Mouse (Mus musculus): ENCODE measurements around the gene Scarf2. TPM values are rescaled to one million over a fixed set of nuclear protein-coding genes. Genes with fewer than 3 reads are reported as not detected.

The Scarf2 gene
- polyA plus RNA-seq (2015; fragmentation: Nextera tagmentation; extraction: Ambion mirVana): 25.0 and 32.4 TPM in 2 replicates

- Histone ChIP-seq H3K9ac (peak within 1 kb of the TSS; percentile 92), H3K9me3 (no peaks in the 10 kb centered on the region), H3K36me3 (peaks cover 15% of the 10 kb centered on the region), H3K4me2 (peak within 1 kb of the TSS; percentile 62), H3K27ac (peak within 1 kb of the TSS; percentile 98), H3K4me1 (peaks cover 64% of the 10 kb centered on the region), H3K4me3 (peak within 1 kb of the TSS; percentile 70), H3K27me3 (peaks cover 7% of the 10 kb centered on the region)
- peak; percentile 76 for ATAC-seq (ENCODE audit: insufficient number of reproducible peaks, low FRiP score, low TSS enrichment, low read depth)
- under 1% methylated on average over 70 of the region's 81 CpGs for WGBS
Measured at GRCm38 (mm10) chr16:17796971-17797811, at the start of gene Scarf2. Gene Scarf2 (plus strand): TSS chr16:17797282.

GRCm38 (mm10) chr16:17753001-17753400 is 44.1 kb upstream of the Scarf2 start:
- H3K4me2 ChIP-seq: no peak overlapping the region
- H3K4me1 ChIP-seq: peaks cover 4% of the 10 kb centered on the region; the same call in 1 of the 2 replicates
- no peaks in the 10 kb centered on the region for H3K36me3 ChIP-seq
- no peaks in the 10 kb centered on the region for H3K27me3 ChIP-seq
- 21% methylated on average over 3 of the region's 3 CpGs for WGBS
- H3K9me3 ChIP-seq: no peaks in the 10 kb centered on the region
- no peak overlapping the region for H3K4me3 ChIP-seq
- no peak overlapping the region for H3K9ac ChIP-seq
- no peak overlapping the region for H3K27ac ChIP-seq
- ATAC-seq (ENCODE audit: insufficient number of reproducible peaks, low FRiP score, low TSS enrichment, low read depth): no peak

- no peak overlapping the region for H3K4me2 ChIP-seq
- H3K4me1 ChIP-seq: peaks cover 4% of the 10 kb centered on the region; the same call in 1 of the 2 replicates
- no peak overlapping the region for H3K4me3 ChIP-seq
- no peaks in the 10 kb centered on the region for H3K27me3 ChIP-seq
- H3K9ac ChIP-seq: no peak overlapping the region
- no peak for ATAC-seq (ENCODE audit: insufficient number of reproducible peaks, low FRiP score, low TSS enrichment, low read depth)
- peak overlapping the region; percentile 47; the same call in 1 of the 2 replicates for H3K27ac ChIP-seq
- WGBS: 37% methylated on average over 1 of the region's 1 CpGs
- H3K9me3 ChIP-seq: no peaks in the 10 kb centered on the region
- H3K36me3 ChIP-seq: no peaks in the 10 kb centered on the region
Measured at GRCm38 (mm10) chr16:17753686-17754085, 43.4 kb upstream of the Scarf2 start.

- 89% methylated on average over 1 of the region's 1 CpGs for WGBS
- H3K4me2 ChIP-seq: no peak overlapping the region
- no peak overlapping the region for H3K9ac ChIP-seq
- H3K4me1 ChIP-seq: peaks cover 34% of the 10 kb centered on the region
- no peaks in the 10 kb centered on the region for H3K9me3 ChIP-seq
- no peak overlapping the region for H3K27ac ChIP-seq
- H3K4me3 ChIP-seq: no peak overlapping the region
- ATAC-seq (ENCODE audit: insufficient number of reproducible peaks, low FRiP score, low TSS enrichment, low read depth): no peak
- H3K27me3 ChIP-seq: no peaks in the 10 kb centered on the region
- H3K36me3 ChIP-seq: no peaks in the 10 kb centered on the region; the same call in 1 of the 2 replicates
Measured at GRCm38 (mm10) chr16:17757756-17758155, 39.3 kb upstream of the Scarf2 start.

- no peaks in the 10 kb centered on the region for H3K27me3 ChIP-seq
- H3K36me3 ChIP-seq: peaks cover under 1% of the 10 kb centered on the region; the same call in 1 of the 2 replicates
- 0 out of 2 replicates have a peak, but pooled peaks have one; percentile 9 for ATAC-seq (ENCODE audit: insufficient number of reproducible peaks, low FRiP score, low TSS enrichment, low read depth)
- peak overlapping the region; percentile 75 for H3K4me3 ChIP-seq
- H3K4me1 ChIP-seq: peaks cover 31% of the 10 kb centered on the region
- H3K9me3 ChIP-seq: no peaks in the 10 kb centered on the region
- peak overlapping the region; percentile 75 for H3K4me2 ChIP-seq
- H3K27ac ChIP-seq: peak overlapping the region; percentile 84
- peak overlapping the region; percentile 85 for H3K9ac ChIP-seq
- WGBS: 47% methylated on average over 9 of the region's 9 CpGs
Measured at GRCm38 (mm10) chr16:17758902-17759301, 38.2 kb upstream of the Scarf2 start.

- H3K9me3 ChIP-seq: no peaks in the 10 kb centered on the region
- peak within 1 kb of the TSS; percentile 75 for H3K4me2 ChIP-seq
- peak within 1 kb of the TSS; percentile 85 for H3K9ac ChIP-seq
- H3K4me3 ChIP-seq: peak within 1 kb of the TSS; percentile 75
- no peaks in the 10 kb centered on the region for H3K27me3 ChIP-seq
- peaks cover 5% of the 10 kb centered on the region for H3K36me3 ChIP-seq
- peak within 1 kb of the TSS; percentile 84 for H3K27ac ChIP-seq
- H3K4me1 ChIP-seq: peaks cover 35% of the 10 kb centered on the region
- 1% methylated on average over 28 of the region's 28 CpGs for WGBS
- peak; percentile 96 for ATAC-seq (ENCODE audit: insufficient number of reproducible peaks, low FRiP score, low TSS enrichment, low read depth)
Measured at GRCm38 (mm10) chr16:17759344-17759773, 37.7 kb upstream of the Scarf2 start, which contains the start of gene Klhl22. Gene Klhl22 (plus strand): TSS chr16:17759618.

- Histone ChIP-seq H3K27ac (peak overlapping the region; percentile 84), H3K9me3 (no peaks in the 10 kb centered on the region), H3K36me3 (peaks cover 8% of the 10 kb centered on the region), H3K4me3 (peak overlapping the region; percentile 75), H3K4me1 (peaks cover 35% of the 10 kb centered on the region), H3K9ac (peak overlapping the region; percentile 85), H3K27me3 (no peaks in the 10 kb centered on the region), H3K4me2 (peak overlapping the region; percentile 75)
- peak; percentile 59 for ATAC-seq (ENCODE audit: insufficient number of reproducible peaks, low FRiP score, low TSS enrichment, low read depth)
- WGBS: 1% methylated on average over 37 of the region's 54 CpGs
Measured at GRCm38 (mm10) chr16:17759813-17760321, 37.2 kb upstream of the Scarf2 start.

- no peak overlapping the region for H3K27ac ChIP-seq
- peaks cover 35% of the 10 kb centered on the region for H3K4me1 ChIP-seq
- H3K27me3 ChIP-seq: no peaks in the 10 kb centered on the region
- H3K9me3 ChIP-seq: no peaks in the 10 kb centered on the region
- H3K9ac ChIP-seq: peak overlapping the region; percentile 85; the same call in 1 of the 2 replicates
- no peak for ATAC-seq (ENCODE audit: insufficient number of reproducible peaks, low FRiP score, low TSS enrichment, low read depth)
- peak overlapping the region; percentile 75 for H3K4me3 ChIP-seq
- H3K4me2 ChIP-seq: peak overlapping the region; percentile 75
- H3K36me3 ChIP-seq: peaks cover 11% of the 10 kb centered on the region
- 37% methylated on average over 8 of the region's 8 CpGs for WGBS
Measured at GRCm38 (mm10) chr16:17760657-17761056, 36.4 kb upstream of the Scarf2 start.

GRCm38 (mm10) chr16:17761074-17761473 is 36.0 kb upstream of the Scarf2 start:
- peaks cover 13% of the 10 kb centered on the region for H3K36me3 ChIP-seq
- H3K27ac ChIP-seq: no peak overlapping the region
- no peaks in the 10 kb centered on the region for H3K27me3 ChIP-seq
- 27% methylated on average over 1 of the region's 1 CpGs for WGBS
- peak overlapping the region; percentile 75; the same call in 1 of the 2 replicates for H3K4me3 ChIP-seq
- no peak overlapping the region for H3K9ac ChIP-seq
- peaks cover 35% of the 10 kb centered on the region for H3K4me1 ChIP-seq
- no peaks in the 10 kb centered on the region for H3K9me3 ChIP-seq
- no peak for ATAC-seq (ENCODE audit: insufficient number of reproducible peaks, low FRiP score, low TSS enrichment, low read depth)
- peak overlapping the region; percentile 75; the same call in 1 of the 2 replicates for H3K4me2 ChIP-seq

GRCm38 (mm10) chr16:17764108-17764511 is 33.0 kb upstream of the Scarf2 start:
- no peak for ATAC-seq (ENCODE audit: insufficient number of reproducible peaks, low FRiP score, low TSS enrichment, low read depth)
- H3K4me2 ChIP-seq: no peak overlapping the region
- peaks cover 31% of the 10 kb centered on the region for H3K4me1 ChIP-seq
- H3K9ac ChIP-seq: no peak overlapping the region
- no peak overlapping the region for H3K4me3 ChIP-seq
- WGBS: 82% methylated on average over 4 of the region's 4 CpGs
- no peak overlapping the region for H3K27ac ChIP-seq
- no peaks in the 10 kb centered on the region for H3K27me3 ChIP-seq
- H3K36me3 ChIP-seq: peaks cover 34% of the 10 kb centered on the region
- no peaks in the 10 kb centered on the region for H3K9me3 ChIP-seq

- Histone ChIP-seq H3K4me3 (no peak overlapping the region), H3K36me3 (peaks cover 58% of the 10 kb centered on the region), H3K4me2 (no peak overlapping the region), H3K9ac (no peak overlapping the region), H3K9me3 (no peaks in the 10 kb centered on the region), H3K27ac (no peak overlapping the region), H3K27me3 (no peaks in the 10 kb centered on the region), H3K4me1 (peaks cover 7% of the 10 kb centered on the region; the same call in 1 of the 2 replicates)
- 75% methylated on average over 7 of the region's 7 CpGs for WGBS
- ATAC-seq (ENCODE audit: insufficient number of reproducible peaks, low FRiP score, low TSS enrichment, low read depth): no peak
Measured at GRCm38 (mm10) chr16:17768834-17769233, 28.2 kb upstream of the Scarf2 start.

Data from limb, embryonic 15.5 days (tissue).